Mouse (Mus musculus) kidney, embryonic 15.5 days (tissue): ENCODE measurements at regions not wholly inside any gene's neighbourhood (a gene's known extent, or its start where the extent isn't known, plus 50 kb on each side); places are given as distances from the start of the nearest gene placed in this dataset.

Experiments
- ATAC-seq: fragments of 200-750 bp; cut with Nextera tagmentation; replicated peaks from 2 replicates; pipeline ENCODE4 v1.8.0; 2017; ENCODE audit warnings: moderate TSS enrichment; ENCODE audit not compliant: low FRiP score
- H3K27ac ChIP-seq: fragments of 300-500 bp; sonication (generic); 2 replicates; pipeline ENCODE4 v1.5.1; 2015; ENCODE audit warnings: mild to moderate bottlenecking, inconsistent platforms
- H3K27me3 ChIP-seq: fragments of 300-500 bp; sonication (generic); 2 replicates; pipeline ENCODE4 v1.6.1; 2015; ENCODE audit warnings: inconsistent platforms
- H3K36me3 ChIP-seq: fragments of 300-500 bp; sonication (generic); 2 replicates; pipeline ENCODE4 v1.6.1; 2015; ENCODE audit warnings: inconsistent platforms
- H3K4me1 ChIP-seq: fragments of 300-500 bp; sonication (generic); 2 replicates; pipeline ENCODE4 v1.6.1; 2015; ENCODE audit warnings: inconsistent platforms
- H3K4me2 ChIP-seq: fragments of 300-500 bp; sonication (generic); 2 replicates; pipeline ENCODE4 v1.6.1; 2015; ENCODE audit warnings: moderate library complexity, mild to moderate bottlenecking, inconsistent platforms
- H3K4me3 ChIP-seq: fragments of 300-500 bp; sonication (generic); replicated peaks from 2 replicates; pipeline ENCODE4 v1.5.1; 2015; ENCODE audit warnings: mild to moderate bottlenecking, inconsistent platforms
- H3K9ac ChIP-seq: fragments of 300-500 bp; sonication (generic); 2 replicates; pipeline ENCODE4 v1.6.1; 2015; ENCODE audit warnings: mild to moderate bottlenecking, inconsistent platforms
- H3K9me3 ChIP-seq: fragments of 300-500 bp; sonication (generic); replicated peaks from 2 replicates; pipeline ENCODE4 v1.6.1; 2016; ENCODE audit warnings: inconsistent platforms
- WGBS: fragments of 180-500 bp; shearing (Covaris S2); methylation state at CpG from one replicate; pipeline ENCODE4 v1.1.7; 2015; ENCODE audit warnings: mixed read lengths; 5-methylcytosine and 5-hydroxymethylcytosine counted together

GRCm38 (mm10) chr4:58647761-58648295 lies 94.1 kb upstream of the Lpar1 start:
- H3K9me3 ChIP-seq = no peaks in the 10 kb centered on the region
- no peak overlapping the region for H3K4me3 ChIP-seq
- no peak overlapping the region for H3K4me2 ChIP-seq
- H3K27me3 ChIP-seq = no peaks in the 10 kb centered on the region
- no peaks in the 10 kb centered on the region for H3K36me3 ChIP-seq
- no peak overlapping the region for H3K9ac ChIP-seq
- no peak overlapping the region for H3K27ac ChIP-seq
- 0 out of 2 replicates have a peak, but pooled peaks cover 2% of the 10 kb centered on the region for H3K4me1 ChIP-seq
- 19% methylated on average over 2 of the region's 2 CpGs for WGBS
- ATAC-seq = no peak

DNA sequence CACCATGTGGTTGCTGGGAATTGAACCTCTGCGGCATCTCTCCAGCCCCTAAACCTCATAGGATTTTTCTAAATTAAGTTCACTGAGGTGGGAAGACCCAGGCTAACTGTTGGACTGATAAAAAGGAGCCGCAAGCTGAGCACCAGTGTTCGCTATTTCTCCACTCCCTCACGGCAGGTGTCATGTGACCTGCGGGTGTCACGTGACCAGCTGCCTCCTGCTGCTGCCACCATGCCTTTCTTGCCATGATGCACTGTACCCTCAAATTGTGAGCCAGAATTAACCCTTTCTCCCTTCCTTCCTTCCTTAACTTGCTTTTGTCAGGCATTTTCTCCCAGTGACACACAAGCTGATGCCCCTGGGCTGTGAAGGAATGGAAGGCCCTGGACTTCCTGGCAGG lies 93.1 kb upstream of the Lpar1 start:
- 92% methylated on average over 6 of the region's 6 CpGs for WGBS
- Histone ChIP-seq H3K9me3 (no peaks in the 10 kb centered on the region), H3K27ac (no peak overlapping the region), H3K27me3 (no peaks in the 10 kb centered on the region), H3K36me3 (no peaks in the 10 kb centered on the region), H3K4me2 (no peak overlapping the region), H3K9ac (no peak overlapping the region), H3K4me1 (0 out of 2 replicates have a peak, but pooled peaks cover 2% of the 10 kb centered on the region), H3K4me3 (no peak overlapping the region)
- no peak for ATAC-seq

- WGBS = 40% methylated on average over 4 of the region's 4 CpGs
- Histone ChIP-seq H3K36me3 (no peaks in the 10 kb centered on the region), H3K9ac (no peak overlapping the region), H3K4me2 (no peak overlapping the region), H3K4me3 (no peak overlapping the region), H3K27me3 (no peaks in the 10 kb centered on the region), H3K9me3 (no peaks in the 10 kb centered on the region), H3K4me1 (0 out of 2 replicates have a peak, but pooled peaks cover 2% of the 10 kb centered on the region), H3K27ac (no peak overlapping the region)
- ATAC-seq = no peak
Measured at GRCm38 (mm10) chr4:58643371-58643770, 89.7 kb upstream of the Lpar1 start.

DNA sequence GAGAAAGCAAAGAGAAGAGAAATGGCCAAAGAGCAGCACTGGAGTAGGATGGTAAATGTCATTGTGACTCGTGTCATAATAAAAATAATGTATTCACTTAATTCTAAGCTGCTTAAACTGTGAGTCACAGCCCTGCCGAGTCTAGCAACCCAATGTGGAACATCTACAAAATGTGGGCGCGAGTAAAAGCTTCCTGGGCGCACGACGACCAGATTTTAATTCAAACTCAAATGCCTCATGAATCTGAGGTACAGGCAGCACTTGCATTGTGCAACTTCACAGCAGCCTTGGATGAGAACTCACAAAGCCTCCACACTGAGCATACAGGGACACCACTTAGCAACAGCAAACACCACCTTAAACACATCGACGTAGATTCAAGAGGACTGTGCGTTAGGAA lies 88.5 kb upstream of the Lpar1 start:
- Histone ChIP-seq H3K4me1 (no peaks in the 10 kb centered on the region), H3K27ac (no peak overlapping the region), H3K27me3 (no peaks in the 10 kb centered on the region), H3K9ac (no peak overlapping the region), H3K4me3 (no peak overlapping the region), H3K36me3 (no peaks in the 10 kb centered on the region), H3K9me3 (no peaks in the 10 kb centered on the region), H3K4me2 (no peak overlapping the region)
- ATAC-seq = no peak
- WGBS = 92% methylated on average over 10 of the region's 10 CpGs

- Histone ChIP-seq H3K4me1 (no peaks in the 10 kb centered on the region), H3K36me3 (no peaks in the 10 kb centered on the region), H3K4me2 (no peak overlapping the region), H3K9ac (no peak overlapping the region), H3K27me3 (no peaks in the 10 kb centered on the region), H3K4me3 (no peak overlapping the region), H3K9me3 (no peaks in the 10 kb centered on the region), H3K27ac (no peak overlapping the region)
- 90% methylated on average over 1 of the region's 1 CpGs for WGBS
- ATAC-seq = no peak
Measured at GRCm38 (mm10) chr4:58632696-58633095, 79.0 kb upstream of the Lpar1 start.

- Histone ChIP-seq H3K36me3 (no peaks in the 10 kb centered on the region), H3K27me3 (no peaks in the 10 kb centered on the region), H3K4me3 (no peak overlapping the region), H3K4me2 (no peak overlapping the region), H3K9ac (no peak overlapping the region), H3K9me3 (no peaks in the 10 kb centered on the region), H3K4me1 (no peaks in the 10 kb centered on the region), H3K27ac (no peak overlapping the region)
- WGBS = 65% methylated on average over 4 of the region's 4 CpGs
- no peak for ATAC-seq
Measured at GRCm38 (mm10) chr4:58631415-58631814, 77.7 kb upstream of the Lpar1 start.

DNA sequence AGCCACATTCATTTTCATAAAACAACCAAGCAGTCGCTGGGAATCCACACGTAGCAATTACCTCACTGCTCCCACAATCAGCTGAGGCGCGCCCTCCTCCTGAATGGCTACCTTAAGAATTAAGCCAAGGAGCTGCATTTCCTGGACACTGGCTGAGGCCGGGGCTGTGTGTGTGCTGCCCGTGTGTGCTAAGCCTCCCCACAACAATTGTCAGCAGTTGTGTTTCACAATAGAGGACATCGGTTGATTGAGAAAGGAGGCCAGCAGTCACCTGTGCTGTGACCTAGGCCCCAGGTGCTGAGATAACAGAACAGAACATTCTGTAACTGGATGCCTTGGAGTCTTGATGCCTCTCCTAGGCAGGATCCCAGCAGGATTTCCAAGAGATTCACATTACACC lies 73.3 kb upstream of the Lpar1 start:
- Histone ChIP-seq H3K4me3 (no peak overlapping the region), H3K4me1 (no peaks in the 10 kb centered on the region), H3K27me3 (no peaks in the 10 kb centered on the region), H3K27ac (no peak overlapping the region), H3K4me2 (no peak overlapping the region), H3K36me3 (no peaks in the 10 kb centered on the region), H3K9ac (no peak overlapping the region), H3K9me3 (no peaks in the 10 kb centered on the region)
- WGBS = 55% methylated on average over 7 of the region's 7 CpGs
- ATAC-seq = no peak

- 82% methylated on average over 3 of the region's 3 CpGs for WGBS
- H3K27me3 ChIP-seq = no peaks in the 10 kb centered on the region
- H3K9me3 ChIP-seq = no peaks in the 10 kb centered on the region
- no peaks in the 10 kb centered on the region for H3K36me3 ChIP-seq
- ATAC-seq = no peak
- no peak overlapping the region for H3K27ac ChIP-seq
- H3K4me3 ChIP-seq = no peak overlapping the region
- no peak overlapping the region for H3K4me2 ChIP-seq
- H3K9ac ChIP-seq = no peak overlapping the region
- H3K4me1 ChIP-seq = no peaks in the 10 kb centered on the region
Measured at GRCm38 (mm10) chr4:58624059-58624458, 70.4 kb upstream of the Lpar1 start.

DNA sequence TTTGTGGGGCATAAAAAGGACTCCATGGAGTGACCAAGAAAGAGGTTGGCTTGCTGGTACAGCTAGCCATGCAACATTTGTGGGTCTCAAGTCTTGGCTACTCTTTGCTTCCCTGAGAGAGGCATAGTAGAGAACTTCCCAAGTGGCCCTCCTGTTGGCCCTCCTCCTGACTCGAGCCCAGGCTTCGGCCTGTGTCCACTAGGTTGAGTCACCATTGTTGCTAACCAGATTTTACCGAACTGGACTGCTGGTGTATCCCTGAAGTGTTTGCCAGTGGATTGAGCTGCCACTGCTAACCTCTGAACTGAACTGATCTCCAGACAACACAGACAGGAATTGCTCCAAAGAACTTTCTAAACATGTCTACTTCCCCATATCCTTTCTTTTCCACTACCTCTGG lies 66.9 kb upstream of the Lpar1 start:
- H3K4me3 ChIP-seq = no peak overlapping the region
- WGBS = 89% methylated on average over 3 of the region's 3 CpGs

DNA sequence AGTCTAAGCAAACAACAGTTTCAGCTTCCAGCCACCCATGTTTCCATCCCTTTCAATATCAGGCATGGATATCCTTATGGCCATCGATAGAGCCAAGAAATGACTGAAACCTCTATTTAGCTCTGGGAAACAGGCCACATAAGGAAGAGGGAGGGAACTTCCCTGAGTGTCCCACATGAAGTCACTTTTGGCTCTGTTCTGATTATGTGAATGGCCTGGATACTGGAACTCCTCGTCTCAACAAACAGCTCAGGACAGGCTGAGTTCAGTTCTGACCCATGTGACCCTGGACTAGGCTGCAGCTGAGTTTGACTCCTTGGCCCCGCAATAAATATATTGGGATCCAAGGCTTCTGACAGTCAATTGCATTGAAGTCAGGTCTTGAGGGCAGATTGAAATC lies 63.6 kb upstream of the Lpar1 start:
- H3K4me3 ChIP-seq = no peak overlapping the region
- no peaks in the 10 kb centered on the region for H3K9me3 ChIP-seq
- no peak for ATAC-seq
- H3K4me1 ChIP-seq = no peaks in the 10 kb centered on the region
- H3K36me3 ChIP-seq = no peaks in the 10 kb centered on the region
- H3K27me3 ChIP-seq = no peaks in the 10 kb centered on the region
- no peak overlapping the region for H3K27ac ChIP-seq
- no peak overlapping the region for H3K9ac ChIP-seq
- WGBS = 79% methylated on average over 3 of the region's 3 CpGs
- H3K4me2 ChIP-seq = no peak overlapping the region

More for the DNA sequence above, 66.9 kb upstream of the Lpar1 start:
- H3K27ac ChIP-seq = no peak overlapping the region
- H3K36me3 ChIP-seq = no peaks in the 10 kb centered on the region
- H3K9ac ChIP-seq = no peak overlapping the region
- no peaks in the 10 kb centered on the region for H3K9me3 ChIP-seq
- no peaks in the 10 kb centered on the region for H3K27me3 ChIP-seq
- ATAC-seq = no peak
- H3K4me2 ChIP-seq = no peak overlapping the region
- H3K4me1 ChIP-seq = no peaks in the 10 kb centered on the region

DNA sequence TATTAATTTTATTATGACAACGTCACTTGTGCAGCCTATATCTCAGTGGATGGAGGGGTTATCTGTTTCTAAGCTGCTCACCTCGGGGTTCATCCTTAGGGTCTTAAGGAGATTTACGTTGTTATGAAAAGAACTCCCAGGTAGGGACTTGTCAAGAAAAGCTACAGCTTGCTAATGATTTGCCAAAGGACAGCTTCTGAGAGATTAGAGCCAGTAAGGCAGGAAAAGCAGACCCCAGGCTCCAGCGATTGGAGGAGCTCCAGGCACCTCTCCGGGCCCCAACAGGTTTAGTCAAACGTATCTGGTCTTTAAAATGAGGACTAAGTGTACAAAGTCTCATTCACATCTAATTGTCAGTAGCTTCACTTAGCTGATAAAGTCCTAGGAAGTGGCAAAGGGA lies 59.8 kb upstream of the Lpar1 start:
- H3K36me3 ChIP-seq = no peaks in the 10 kb centered on the region
- H3K4me2 ChIP-seq = no peak overlapping the region
- no peak for ATAC-seq
- H3K27me3 ChIP-seq = no peaks in the 10 kb centered on the region
- H3K4me3 ChIP-seq = no peak overlapping the region
- H3K4me1 ChIP-seq = no peaks in the 10 kb centered on the region
- no peaks in the 10 kb centered on the region for H3K9me3 ChIP-seq
- 39% methylated on average over 6 of the region's 6 CpGs for WGBS
- H3K9ac ChIP-seq = no peak overlapping the region
- no peak overlapping the region for H3K27ac ChIP-seq

DNA sequence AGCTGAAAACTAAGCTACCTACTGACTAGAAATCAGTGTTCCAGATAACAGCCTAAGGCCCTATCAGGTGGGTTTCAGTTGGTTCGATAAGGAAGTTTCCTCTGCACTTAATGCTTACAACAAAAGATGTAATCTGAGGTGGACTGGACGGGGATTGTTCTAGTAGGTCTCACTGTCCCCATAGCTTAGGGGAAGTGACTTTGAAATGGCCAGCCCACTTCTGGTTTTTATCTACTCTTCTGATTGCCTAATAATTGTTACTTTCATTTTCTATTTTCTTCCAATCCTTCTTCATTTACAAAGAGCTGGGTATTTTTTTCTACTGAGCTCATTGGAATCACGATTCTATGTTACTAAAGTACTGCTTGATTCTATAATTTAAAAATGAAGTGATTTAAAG lies 59.3 kb upstream of the Lpar1 start:
- Histone ChIP-seq H3K4me3 (no peak overlapping the region), H3K4me1 (no peaks in the 10 kb centered on the region), H3K9me3 (no peaks in the 10 kb centered on the region), H3K9ac (no peak overlapping the region), H3K36me3 (no peaks in the 10 kb centered on the region), H3K4me2 (no peak overlapping the region), H3K27ac (no peak overlapping the region), H3K27me3 (no peaks in the 10 kb centered on the region)
- WGBS = 67% methylated on average over 3 of the region's 3 CpGs
- ATAC-seq = no peak

DNA sequence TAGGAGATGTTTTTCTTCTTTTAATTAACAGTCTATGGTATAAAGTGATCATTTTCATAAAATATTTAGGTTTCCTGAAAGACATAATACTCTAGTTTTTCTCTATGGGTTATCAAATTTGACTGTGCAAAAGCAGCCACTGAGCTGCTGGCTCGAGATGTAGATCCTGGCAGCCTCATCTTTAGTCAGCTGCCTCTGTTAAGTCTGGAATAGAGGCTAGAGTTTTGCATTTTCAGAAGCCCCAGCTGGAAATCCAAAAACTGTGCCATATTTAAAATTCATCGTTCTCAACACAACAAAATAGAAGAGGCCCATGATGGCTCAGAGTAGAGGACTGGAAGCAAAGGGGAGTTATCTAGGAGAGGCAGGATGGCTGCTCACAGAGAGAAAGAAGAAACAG lies 53.8 kb upstream of the Lpar1 start:
- no peak for ATAC-seq
- Histone ChIP-seq H3K36me3 (no peaks in the 10 kb centered on the region), H3K27ac (no peak overlapping the region), H3K4me2 (no peak overlapping the region), H3K4me3 (no peak overlapping the region), H3K9ac (no peak overlapping the region), H3K4me1 (no peaks in the 10 kb centered on the region), H3K27me3 (no peaks in the 10 kb centered on the region), H3K9me3 (no peaks in the 10 kb centered on the region)
- 93% methylated on average over 2 of the region's 2 CpGs for WGBS
